Mouse (Mus musculus): ENCODE measurements around the gene Pla2g16.

GRCm38 (mm10) chr19:7528639-7529428 is 28.4 kb upstream of the Pla2g16 start:
- TF ChIP-seq CTCF (IDR thresholded peaks at IDR 0.05; ENCODE audit: control insufficient read depth, insufficient read depth, insufficient replicate concordance, low read depth, low read length) (no peak), POLR2A (IDR thresholded peaks at IDR 0.05; ENCODE audit: control insufficient read depth, low read depth, low read length) (no peak)
